Mouse (Mus musculus) yolk sac, embryonic 10.5 days (tissue): Measurements from ENCODE around the gene Csf2rb2.
"Not testable (repeated sequence)": the region's sequence is repeated elsewhere in the genome, so short reads cannot be mapped to it uniquely, and the experiment has no call there.

ENCODE experiments used
- DNase-seq: peaks from one replicate; pipeline ENCODE4 v3.0.0-alpha.2; 2017; ENCODE audit warnings: low spot score

Csf2rb2 gene

GRCm38 (mm10) chr15:78313659-78314058 is 8.1 kb upstream of the Csf2rb2 start:
- DNase-seq = not testable (repeated sequence)

- peak; percentile 10 for DNase-seq
These were observed 7.1 kb upstream of the Csf2rb2 start for GRCm38 (mm10) chr15:78312421-78313233.

- no peak for DNase-seq
These were observed 5.5 kb upstream of the Csf2rb2 start for GRCm38 (mm10) chr15:78310971-78311370.

GRCm38 (mm10) chr15:78309865-78310264 is 4.3 kb upstream of the Csf2rb2 start:
- DNase-seq = no peak

- DNase-seq = no peak
These were observed 1.8 kb downstream of the Csf2rb2 start for GRCm38 (mm10) chr15:78303665-78304233.

- no peak for DNase-seq
These were observed 2.8 kb downstream of the Csf2rb2 start for GRCm38 (mm10) chr15:78302718-78303117.

- DNase-seq = no peak
These were observed 4.7 kb downstream of the Csf2rb2 start for GRCm38 (mm10) chr15:78300773-78301172.

- DNase-seq = no peak
These were observed 5.9 kb downstream of the Csf2rb2 start for GRCm38 (mm10) chr15:78299641-78300040.

- DNase-seq = no peak
These were observed 7.0 kb downstream of the Csf2rb2 start for GRCm38 (mm10) chr15:78298558-78298957.

GRCm38 (mm10) chr15:78293716-78294115 is 11.8 kb downstream of the Csf2rb2 start:
- DNase-seq = no peak

GRCm38 (mm10) chr15:78293228-78293627 is 12.3 kb downstream of the Csf2rb2 start:
- not testable (repeated sequence) for DNase-seq

- not testable (repeated sequence) for DNase-seq
These were observed 15.7 kb downstream of the Csf2rb2 start for GRCm38 (mm10) chr15:78289775-78290174.

- DNase-seq = no peak
These were observed 17.6 kb downstream of the Csf2rb2 start for GRCm38 (mm10) chr15:78287941-78288340.

GRCm38 (mm10) chr15:78278308-78278707 is 27.2 kb downstream of the Csf2rb2 start:
- DNase-seq = no peak

GRCm38 (mm10) chr15:78271208-78271607 is 34.3 kb downstream of the Csf2rb2 start:
- no peak for DNase-seq

GRCm38 (mm10) chr15:78267865-78268264 is 37.7 kb downstream of the Csf2rb2 start:
- peak; percentile 28 for DNase-seq

- DNase-seq = no peak
These were observed 38.1 kb downstream of the Csf2rb2 start for GRCm38 (mm10) chr15:78267441-78267840.

GRCm38 (mm10) chr15:78263286-78263685 is 42.2 kb downstream of the Csf2rb2 start:
- no peak for DNase-seq

GRCm38 (mm10) chr15:78260668-78261333 is 44.7 kb downstream of the Csf2rb2 start:
- peak; percentile 44 for DNase-seq

GRCm38 (mm10) chr15:78258246-78258865 is 47.2 kb downstream of the Csf2rb2 start:
- DNase-seq = no peak

- peak; percentile 38 for DNase-seq
These were observed 48.0 kb downstream of the Csf2rb2 start for GRCm38 (mm10) chr15:78257326-78258050.
